Mouse (Mus musculus) forebrain, embryonic 10.5 days (tissue): ENCODE measurements at regions not wholly inside any gene's neighbourhood (a gene's known extent, or its start where the extent isn't known, plus 50 kb on each side); places are given as distances from the start of the nearest gene placed in this dataset.

Experiments used
- DNase-seq: peaks from one replicate; pipeline ENCODE4 v3.0.0-alpha.2; 2017; ENCODE audit warnings: low spot score; ENCODE audit errors: extremely low spot score
- H3K27ac ChIP-seq: fragments of 300-500 bp; sonication (generic); 2 replicates; pipeline ENCODE4 v1.5.1; 2016; ENCODE audit warnings: mild to moderate bottlenecking
- H3K27me3 ChIP-seq: fragments of 300-500 bp; sonication (generic); 2 replicates; pipeline ENCODE4 v1.6.1; 2016; ENCODE audit warnings: mild to moderate bottlenecking; ENCODE audit not compliant: poor library complexity, severe bottlenecking
- H3K36me3 ChIP-seq: fragments of 300-500 bp; sonication (generic); replicated peaks from 2 replicates; pipeline ENCODE4 v1.6.1; 2016; ENCODE audit warnings: mild to moderate bottlenecking, moderate library complexity
- H3K4me1 ChIP-seq: fragments of 300-500 bp; sonication (generic); 2 replicates; pipeline ENCODE4 v1.6.1; 2016
- H3K4me3 ChIP-seq: fragments of 300-500 bp; sonication (generic); 2 replicates; pipeline ENCODE4 v1.5.1; 2016; ENCODE audit warnings: mild to moderate bottlenecking, moderate library complexity
- H3K9me3 ChIP-seq: fragments of 300-500 bp; sonication (generic); 2 replicates; pipeline ENCODE4 v1.6.1; 2016; ENCODE audit warnings: mild to moderate bottlenecking, moderate library complexity
- WGBS: fragments of 180-500 bp; shearing (Covaris S2); methylation state at CpG from one replicate; pipeline ENCODE4 v1.1.7; 2016; 5-methylcytosine and 5-hydroxymethylcytosine counted together

DNA sequence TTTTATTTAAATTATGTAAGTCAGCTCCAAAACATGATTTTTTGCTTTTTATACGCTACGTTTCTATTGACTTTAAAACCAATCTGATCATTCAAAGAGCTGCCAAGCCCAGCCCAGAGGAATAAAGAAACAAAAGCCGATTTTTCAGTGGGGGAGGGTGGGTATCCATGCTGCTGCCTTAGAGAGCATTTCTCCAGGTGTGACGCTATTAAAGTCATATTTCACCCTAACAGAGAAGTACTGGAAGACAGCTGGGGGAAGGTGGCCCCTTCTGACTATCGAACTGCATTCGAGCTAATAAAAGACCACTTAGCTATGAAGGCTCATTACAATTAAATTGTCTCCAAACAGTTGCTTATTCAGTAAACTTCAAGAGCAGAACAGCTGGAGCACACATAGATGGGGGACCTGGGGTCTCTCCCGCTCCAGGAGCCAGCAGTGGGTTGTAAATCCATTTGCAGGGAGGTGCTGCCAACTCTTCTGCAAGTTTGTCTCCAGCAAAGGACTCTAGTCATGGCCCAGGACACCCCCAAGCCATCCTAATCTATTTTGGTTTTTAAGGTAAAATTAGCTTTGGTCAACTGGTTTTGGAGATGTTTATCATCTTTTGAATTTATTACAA lies 336.5 kb downstream of the Ets1 start:
- no peaks in the 10 kb centered on the region for H3K9me3 ChIP-seq
- H3K4me3 ChIP-seq = no peak overlapping the region
- no peaks in the 10 kb centered on the region for H3K27me3 ChIP-seq
- H3K36me3 ChIP-seq = no peaks in the 10 kb centered on the region
- WGBS = 88% methylated on average over 7 of the region's 7 CpGs
- no peak overlapping the region for H3K27ac ChIP-seq
- no peak for DNase-seq
- 0 out of 2 replicates have a peak, but pooled peaks cover 6% of the 10 kb centered on the region for H3K4me1 ChIP-seq

DNA sequence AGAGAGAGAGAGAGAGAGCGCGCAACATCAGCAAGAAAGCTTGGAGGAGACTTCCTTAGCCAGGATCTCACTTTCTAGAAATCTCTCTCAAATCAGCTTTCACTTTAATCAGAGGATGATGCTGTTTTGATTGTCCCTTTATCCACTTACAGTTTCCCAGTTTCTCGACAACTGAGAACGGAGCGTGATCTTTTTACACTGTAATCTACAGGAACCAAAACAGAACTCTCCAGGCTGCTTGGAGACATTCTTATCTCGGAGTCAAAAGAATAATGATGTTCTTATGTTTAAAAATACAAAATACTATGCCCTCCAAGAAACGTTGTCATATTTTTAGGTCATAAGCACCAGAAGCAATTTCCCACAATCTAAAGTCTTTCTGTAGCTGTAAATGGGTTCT lies 341.7 kb downstream of the Ets1 start:
- H3K27ac ChIP-seq = no peak overlapping the region
- peaks cover 7% of the 10 kb centered on the region; the same call in 1 of the 2 replicates for H3K4me1 ChIP-seq
- 88% methylated on average over 7 of the region's 7 CpGs for WGBS
- H3K36me3 ChIP-seq = no peaks in the 10 kb centered on the region
- no peak for DNase-seq
- no peaks in the 10 kb centered on the region for H3K27me3 ChIP-seq
- H3K4me3 ChIP-seq = no peak overlapping the region
- H3K9me3 ChIP-seq = no peaks in the 10 kb centered on the region

DNA sequence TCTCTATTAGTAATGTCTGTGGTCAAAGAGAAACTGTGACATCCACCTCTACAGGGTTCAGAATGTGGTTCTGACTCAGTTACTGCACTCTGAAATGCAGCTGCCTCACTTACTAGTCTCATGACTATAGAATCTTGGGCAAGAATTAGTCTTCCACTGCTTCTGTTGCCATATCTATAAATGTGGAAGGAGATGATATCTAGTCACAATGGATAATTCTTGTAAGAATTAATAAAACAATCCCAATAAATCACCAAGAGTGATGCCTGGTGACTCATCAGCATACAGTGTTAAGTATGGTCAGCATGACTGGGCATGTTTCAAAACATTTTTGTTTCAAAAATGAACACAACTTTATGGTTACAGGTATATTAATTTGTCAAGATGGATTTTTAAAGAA lies 344.8 kb downstream of the Ets1 start:
- Histone ChIP-seq H3K4me1 (peaks cover 7% of the 10 kb centered on the region; the same call in 1 of the 2 replicates), H3K27ac (no peak overlapping the region), H3K4me3 (no peak overlapping the region), H3K27me3 (no peaks in the 10 kb centered on the region), H3K36me3 (no peaks in the 10 kb centered on the region), H3K9me3 (no peaks in the 10 kb centered on the region)
- DNase-seq = no peak

DNA sequence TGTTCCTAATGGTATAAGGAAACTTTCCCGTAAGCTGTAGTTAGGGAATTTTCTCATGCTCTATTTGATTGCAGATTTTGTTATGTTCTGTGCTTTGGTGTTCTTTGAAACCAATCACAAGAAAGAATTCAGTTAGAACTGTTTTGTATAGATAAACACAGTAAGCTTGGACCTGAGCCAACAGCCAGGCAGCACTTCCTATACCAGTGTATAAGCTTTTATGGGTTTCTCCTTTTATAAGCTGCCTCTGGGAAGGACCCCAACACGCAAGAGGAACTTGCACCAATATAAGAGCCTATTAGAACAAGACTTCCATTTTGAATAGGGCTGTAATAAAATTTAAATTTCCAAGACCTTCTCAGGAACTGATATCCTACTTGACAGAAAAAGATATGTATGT lies 347.2 kb downstream of the Ets1 start:
- Histone ChIP-seq H3K4me1 (peaks cover 12% of the 10 kb centered on the region; the same call in 1 of the 2 replicates), H3K36me3 (no peaks in the 10 kb centered on the region), H3K27ac (no peak overlapping the region), H3K27me3 (no peaks in the 10 kb centered on the region), H3K4me3 (no peak overlapping the region), H3K9me3 (no peaks in the 10 kb centered on the region)
- WGBS = 93% methylated on average over 2 of the region's 2 CpGs
- no peak for DNase-seq

DNA sequence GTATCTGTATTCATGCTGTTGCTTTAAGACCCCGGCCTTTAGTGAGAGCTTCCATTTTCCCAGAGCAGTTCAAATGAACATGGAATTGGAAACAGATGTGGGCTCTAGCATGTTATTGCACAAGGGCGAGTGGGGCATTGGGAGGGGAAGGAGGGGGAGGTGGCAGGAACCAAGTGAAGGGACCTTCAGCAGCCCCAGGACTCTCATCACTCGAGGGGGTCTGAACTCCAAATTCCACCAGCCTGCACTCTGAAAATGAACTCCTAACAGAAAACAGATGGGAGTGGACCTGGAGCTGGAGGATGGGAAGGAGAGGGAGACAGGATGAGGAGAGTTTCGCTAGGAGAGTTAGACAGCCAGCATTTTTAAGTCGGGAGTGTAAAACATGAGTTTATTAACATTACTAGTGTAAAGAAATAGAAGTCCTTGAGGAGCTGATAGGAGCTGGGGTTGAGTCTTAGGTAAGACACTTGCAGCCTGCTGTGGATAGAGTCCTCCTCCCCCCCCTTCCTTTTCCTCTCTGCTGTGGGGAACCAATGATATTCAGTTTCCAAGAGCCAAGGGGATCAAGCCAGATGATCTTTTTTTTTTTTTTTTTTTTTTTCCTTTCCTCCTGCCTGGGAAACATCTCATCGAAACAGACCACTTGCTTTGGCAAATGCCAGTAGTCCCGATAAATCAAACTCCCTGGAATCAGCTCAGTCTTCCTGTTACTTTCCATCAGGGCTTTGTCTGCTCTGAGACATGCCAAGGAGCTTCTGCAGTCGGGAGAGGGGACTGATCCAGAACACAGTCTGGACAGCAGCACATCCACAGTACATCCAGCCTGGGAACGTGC lies 351.0 kb downstream of the Ets1 start:
- Histone ChIP-seq H3K4me1 (peaks cover 5% of the 10 kb centered on the region; the same call in 1 of the 2 replicates), H3K27ac (peak overlapping the region; percentile 77), H3K27me3 (no peaks in the 10 kb centered on the region), H3K9me3 (no peaks in the 10 kb centered on the region), H3K36me3 (no peaks in the 10 kb centered on the region), H3K4me3 (no peak overlapping the region)
- 57% methylated on average over 9 of the region's 9 CpGs for WGBS
- peak; percentile 41 for DNase-seq

- no peak overlapping the region for H3K4me3 ChIP-seq
- no peaks in the 10 kb centered on the region for H3K36me3 ChIP-seq
- H3K27me3 ChIP-seq = no peaks in the 10 kb centered on the region
- peaks cover 5% of the 10 kb centered on the region; the same call in 1 of the 2 replicates for H3K4me1 ChIP-seq
- no peak for DNase-seq
- H3K27ac ChIP-seq = no peak overlapping the region
- no peaks in the 10 kb centered on the region; the same call in 1 of the 2 replicates for H3K9me3 ChIP-seq
- WGBS = 84% methylated on average over 1 of the region's 1 CpGs
Measured at GRCm38 (mm10) chr9:32989006-32989405, 353.0 kb downstream of the Ets1 start.

DNA sequence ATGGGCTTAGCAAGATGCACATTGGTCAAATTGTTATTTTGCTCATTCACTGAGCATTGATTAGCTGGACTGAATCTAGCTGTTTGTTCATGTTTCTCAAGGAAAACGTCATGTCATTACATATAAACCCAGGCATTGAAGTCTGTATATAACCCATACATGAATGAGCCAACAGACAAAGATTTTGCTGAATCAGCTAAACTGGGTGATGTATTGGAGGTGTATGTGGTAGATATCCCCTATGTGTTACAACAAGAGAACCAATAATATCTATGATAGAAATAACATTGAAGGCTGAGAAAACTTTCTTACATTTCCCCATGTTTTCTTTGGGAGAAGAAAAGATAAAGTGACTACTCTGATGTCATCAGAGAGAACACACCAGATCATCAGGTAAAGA lies 362.3 kb downstream of the Ets1 start:
- DNase-seq = no peak
- Histone ChIP-seq H3K4me1 (peaks cover 9% of the 10 kb centered on the region; the same call in 1 of the 2 replicates), H3K36me3 (no peaks in the 10 kb centered on the region), H3K4me3 (no peak overlapping the region), H3K27ac (no peak overlapping the region), H3K9me3 (peaks cover 4% of the 10 kb centered on the region), H3K27me3 (no peaks in the 10 kb centered on the region)
- WGBS = 95% methylated on average over 1 of the region's 1 CpGs

GRCm38 (mm10) chr9:33000691-33001164 lies 364.7 kb downstream of the Ets1 start:
- Histone ChIP-seq H3K27ac (no peak overlapping the region), H3K36me3 (no peaks in the 10 kb centered on the region), H3K9me3 (peaks cover 4% of the 10 kb centered on the region), H3K4me1 (peaks cover 9% of the 10 kb centered on the region; the same call in 1 of the 2 replicates), H3K27me3 (no peaks in the 10 kb centered on the region), H3K4me3 (no peak overlapping the region)
- DNase-seq = no peak
- 70% methylated on average over 7 of the region's 7 CpGs for WGBS

GRCm38 (mm10) chr9:33001165-33001949 lies 365.3 kb downstream of the Ets1 start:
- peaks cover 9% of the 10 kb centered on the region; the same call in 1 of the 2 replicates for H3K4me1 ChIP-seq

GRCm38 (mm10) chr9:33003880-33004279 lies 367.9 kb downstream of the Ets1 start:
- WGBS = 79% methylated on average over 1 of the region's 1 CpGs
- no peak for DNase-seq
- no peaks in the 10 kb centered on the region for H3K27me3 ChIP-seq

More at GRCm38 (mm10) chr9:33001165-33001949, 365.3 kb downstream of the Ets1 start:
- Histone ChIP-seq H3K36me3 (no peaks in the 10 kb centered on the region), H3K9me3 (peaks cover 4% of the 10 kb centered on the region), H3K27me3 (no peaks in the 10 kb centered on the region), H3K27ac (no peak overlapping the region), H3K4me3 (no peak overlapping the region)
- WGBS = 78% methylated on average over 9 of the region's 9 CpGs
- no peak for DNase-seq

GRCm38 (mm10) chr9:33004536-33004935 lies 368.5 kb downstream of the Ets1 start:
- H3K4me3 ChIP-seq = no peak overlapping the region
- 92% methylated on average over 3 of the region's 3 CpGs for WGBS
- no peak for DNase-seq
- no peaks in the 10 kb centered on the region for H3K36me3 ChIP-seq
- H3K4me1 ChIP-seq = peaks cover 9% of the 10 kb centered on the region; the same call in 1 of the 2 replicates
- no peaks in the 10 kb centered on the region for H3K27me3 ChIP-seq
- H3K9me3 ChIP-seq = no peaks in the 10 kb centered on the region
- no peak overlapping the region for H3K27ac ChIP-seq

More at GRCm38 (mm10) chr9:33003880-33004279, 367.9 kb downstream of the Ets1 start:
- Histone ChIP-seq H3K4me3 (no peak overlapping the region), H3K36me3 (no peaks in the 10 kb centered on the region), H3K4me1 (peaks cover 9% of the 10 kb centered on the region; the same call in 1 of the 2 replicates), H3K27ac (no peak overlapping the region), H3K9me3 (no peaks in the 10 kb centered on the region)

DNA sequence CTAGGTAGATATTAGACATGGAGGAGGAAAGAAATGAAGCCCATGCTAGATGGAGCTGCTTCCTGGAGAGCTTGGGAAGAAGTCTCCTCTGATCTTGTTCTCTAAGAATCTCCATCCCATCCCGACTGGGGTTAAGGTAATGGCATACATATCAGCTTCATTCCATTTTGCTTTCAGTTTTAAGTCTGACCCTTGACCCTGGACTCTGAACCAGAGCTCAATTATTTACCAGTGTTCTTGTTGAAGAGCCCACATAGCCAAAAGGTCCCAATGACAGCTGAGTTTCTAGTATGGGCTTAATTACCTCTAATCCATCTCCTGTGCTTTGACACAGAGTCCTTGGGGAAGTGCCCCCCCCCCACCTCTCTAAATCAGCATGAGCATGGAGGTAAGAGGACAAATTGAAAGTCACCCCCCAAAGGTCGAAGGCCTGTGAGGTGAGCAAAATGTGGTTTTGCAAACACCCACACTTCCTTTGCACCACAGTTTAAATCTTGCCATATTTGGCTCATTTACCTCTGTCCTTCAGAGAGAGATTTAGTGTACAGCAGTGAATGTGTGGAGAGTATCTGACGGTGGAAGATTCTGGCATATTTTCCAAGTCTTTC lies 371.5 kb downstream of the Ets1 start:
- Histone ChIP-seq H3K27ac (no peak overlapping the region), H3K27me3 (no peaks in the 10 kb centered on the region), H3K9me3 (no peaks in the 10 kb centered on the region), H3K4me3 (no peak overlapping the region), H3K36me3 (no peaks in the 10 kb centered on the region), H3K4me1 (no peaks in the 10 kb centered on the region)
- DNase-seq = no peak
- 75% methylated on average over 3 of the region's 3 CpGs for WGBS
